Mouse (Mus musculus): ENCODE data around the gene Retreg3. TPM values are rescaled to one million over a fixed set of nuclear protein-coding genes. Genes with fewer than 3 reads are reported as not detected.
A peak's percentile ranks its signal among the peaks of the same experiment; 100 is the strongest.

Gene Retreg3
- total RNA-seq, 2 experiments from 2014 or later = 57.1 to 61.1 TPM

DNA sequence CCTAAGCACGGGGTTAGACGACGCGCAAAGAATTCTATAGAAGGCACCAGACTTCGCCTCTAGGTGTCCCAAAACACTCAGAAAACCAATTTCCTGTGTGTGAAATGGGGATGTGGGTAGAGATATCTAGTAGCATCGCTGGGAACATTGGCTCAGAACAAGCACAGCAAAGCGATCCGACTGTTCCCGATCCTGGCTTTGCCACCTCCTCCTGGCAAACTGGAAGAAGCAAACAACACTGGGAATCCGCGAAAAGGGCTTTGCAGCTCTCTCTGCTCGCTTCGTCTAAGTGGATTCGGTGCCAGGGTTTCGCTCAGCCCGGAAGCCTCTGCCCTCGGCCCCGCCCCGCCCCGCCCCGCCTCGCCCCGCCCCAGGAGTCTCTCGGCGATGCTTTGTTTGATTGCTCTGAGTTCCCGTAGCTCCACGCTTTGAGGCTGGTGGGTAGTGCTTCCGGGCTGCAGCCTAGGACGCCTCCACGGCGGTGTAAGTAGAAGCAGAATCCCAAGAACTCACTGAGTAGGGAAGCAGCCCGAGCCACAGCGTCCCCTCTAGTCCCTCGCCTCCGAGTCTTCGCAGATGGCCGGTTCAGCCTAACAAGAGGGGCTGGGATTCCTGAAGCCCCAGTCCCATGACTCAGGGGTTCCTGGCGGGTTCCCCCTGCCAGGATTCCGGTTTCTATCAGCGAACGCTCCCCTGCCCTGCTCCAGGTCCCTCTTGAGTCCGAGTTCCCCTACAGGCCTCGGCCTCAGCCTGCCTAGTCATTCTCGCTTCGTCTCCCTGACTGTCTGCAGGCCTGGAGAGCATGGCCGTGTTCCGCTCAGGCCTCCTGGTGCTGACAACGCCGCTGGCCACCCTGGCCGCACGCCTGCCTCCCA is 37.2 kb downstream of the Retreg3 start, which contains the start of gene Coasy:
Gene Coasy, plus strand, starts transcription at position 358 of the 875 bp plus-strand sequence.
- DNase-seq (ENCODE audit: low spot score in 2 of 2) = peak; percentile 83 to 93

DNA sequence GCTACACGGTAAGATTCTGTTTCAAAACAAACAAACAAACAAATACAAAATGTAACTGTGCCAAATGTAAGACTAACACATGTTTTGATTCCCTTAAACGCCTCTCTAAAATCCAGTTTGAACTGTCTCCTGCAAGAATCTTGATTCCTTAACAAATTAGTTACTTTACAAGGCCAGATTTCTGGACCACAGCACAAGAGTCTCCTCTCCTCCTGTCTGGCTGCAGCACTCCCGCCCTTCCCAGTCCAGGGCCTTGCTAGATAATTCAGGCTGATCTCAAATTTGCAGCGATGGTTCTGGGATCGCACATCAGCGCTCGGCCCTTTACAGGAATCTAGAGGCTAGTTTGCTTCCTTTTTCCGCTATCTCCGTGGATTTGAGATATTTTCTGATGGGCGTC is 38.0 kb downstream of the Retreg3 start:
- no peak for DNase-seq (ENCODE audit: low spot score in 2 of 2)

DNA sequence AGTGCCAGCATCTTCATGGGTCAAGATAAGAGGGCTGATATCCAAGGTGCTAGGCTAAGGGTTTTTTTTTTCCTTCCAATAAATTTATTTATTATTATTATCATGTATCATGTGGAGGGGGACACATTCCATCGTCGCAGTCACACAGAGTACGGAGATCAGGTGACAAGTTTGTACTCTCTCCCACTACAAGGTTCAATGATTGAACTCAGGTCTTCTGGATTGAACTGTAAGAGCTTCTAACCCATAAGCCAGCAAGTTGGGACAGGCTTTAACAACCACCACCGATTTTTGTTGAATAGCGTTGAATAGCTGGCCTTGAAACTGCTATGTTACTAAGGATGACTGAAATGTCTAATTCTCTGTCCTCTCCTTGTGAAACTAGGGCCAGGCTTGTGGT is 39.3 kb downstream of the Retreg3 start:
- no peak for DNase-seq (ENCODE audit: low spot score in 2 of 2)

DNA sequence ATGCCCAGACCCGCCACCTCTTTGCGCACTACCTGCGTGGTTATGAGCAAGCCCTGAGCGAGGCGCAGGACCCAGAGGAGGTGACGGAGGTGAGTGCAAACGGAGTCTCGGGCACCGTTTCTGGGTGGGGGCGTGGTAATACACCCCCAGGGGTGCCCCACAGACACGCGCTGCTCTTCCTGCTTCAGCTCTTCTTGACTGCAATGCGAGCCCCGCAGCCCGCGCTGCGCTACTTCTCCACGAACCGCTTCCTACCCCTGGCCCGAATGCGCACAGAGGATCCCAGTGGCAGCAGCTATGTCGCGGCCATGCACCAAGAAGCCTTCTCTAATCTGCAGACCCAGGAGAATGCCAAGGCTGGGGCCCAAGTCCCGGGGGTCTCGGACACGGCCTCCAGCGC is 39.9 kb downstream of the Retreg3 start:
- DNase-seq (ENCODE audit: low spot score in 2 of 2) = no peak

DNA sequence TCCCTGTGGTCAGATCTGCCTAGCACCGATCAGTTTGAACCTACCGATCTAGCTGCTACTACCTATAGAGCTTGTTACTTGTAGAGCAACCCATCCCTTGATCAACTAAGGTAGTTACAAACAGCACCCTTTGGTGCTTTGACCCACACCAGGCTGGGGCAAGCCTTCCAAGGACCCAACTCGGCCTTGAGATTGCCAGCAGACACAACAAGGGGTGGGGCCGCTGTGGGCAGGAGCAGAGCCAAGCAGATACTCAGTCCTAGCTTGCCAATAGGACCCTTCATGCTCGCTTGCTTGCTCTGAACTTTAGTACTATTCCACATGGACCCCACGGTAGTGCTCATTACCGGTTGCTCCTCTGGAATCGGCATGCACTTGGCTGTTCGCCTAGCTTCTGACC is 41.6 kb downstream of the Retreg3 start, which contains the start of gene Hsd17b1:
Gene Hsd17b1, plus strand, starts transcription at position 291 of the 400 bp plus-strand sequence.
- DNase-seq (ENCODE audit: low spot score in 2 of 2) = no peak

DNA sequence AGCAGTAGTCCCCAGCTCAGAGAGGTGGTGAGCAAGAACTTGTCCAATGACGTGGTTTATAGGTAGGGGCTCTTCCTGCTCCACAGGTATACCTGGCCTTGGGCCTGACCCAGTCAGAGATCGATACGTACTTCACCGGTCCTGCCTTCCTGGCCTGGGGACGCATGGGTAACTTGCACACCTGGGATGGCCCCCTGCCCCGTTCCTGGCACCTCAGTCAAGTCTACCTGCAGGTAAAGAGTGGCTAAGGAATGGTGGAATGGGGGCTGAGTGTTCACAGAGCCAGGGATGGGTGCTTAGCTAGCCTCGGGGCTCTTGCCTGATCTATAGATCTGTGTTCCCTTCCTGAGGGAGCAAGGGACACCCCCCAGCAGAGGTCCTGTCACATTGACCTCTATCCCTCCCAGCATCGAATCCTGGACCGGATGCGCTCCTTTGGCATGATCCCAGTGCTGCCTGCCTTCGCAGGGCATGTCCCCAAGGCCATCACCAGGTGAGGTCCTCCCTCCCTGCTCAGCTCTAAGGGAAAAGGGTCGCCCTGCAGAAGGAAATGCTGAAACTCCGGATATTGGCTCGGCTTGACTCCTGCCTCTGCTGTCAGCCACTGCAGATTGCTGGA is 47.8 kb downstream of the Retreg3 start:
- no peak for DNase-seq (ENCODE audit: low spot score in 2 of 2)

DNA sequence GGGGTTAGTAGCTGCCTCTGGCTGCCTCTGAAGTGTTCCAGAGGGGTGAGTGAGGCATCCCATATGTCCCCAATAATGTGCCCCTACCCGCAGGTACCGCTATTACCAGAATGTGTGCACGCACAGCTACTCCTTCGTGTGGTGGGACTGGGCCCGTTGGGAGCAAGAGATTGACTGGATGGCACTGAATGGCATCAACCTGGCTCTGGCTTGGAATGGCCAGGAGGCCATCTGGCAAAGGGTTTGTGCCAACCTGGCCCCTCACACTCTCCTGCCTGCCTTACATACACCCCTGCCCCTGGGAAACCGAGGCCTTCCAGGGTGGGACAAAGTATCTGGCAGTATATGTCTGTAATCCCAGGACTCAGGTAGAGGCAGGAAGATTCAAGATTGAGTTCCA is 48.7 kb downstream of the Retreg3 start:
- no peak for DNase-seq (ENCODE audit: low spot score in 2 of 2)

DNA sequence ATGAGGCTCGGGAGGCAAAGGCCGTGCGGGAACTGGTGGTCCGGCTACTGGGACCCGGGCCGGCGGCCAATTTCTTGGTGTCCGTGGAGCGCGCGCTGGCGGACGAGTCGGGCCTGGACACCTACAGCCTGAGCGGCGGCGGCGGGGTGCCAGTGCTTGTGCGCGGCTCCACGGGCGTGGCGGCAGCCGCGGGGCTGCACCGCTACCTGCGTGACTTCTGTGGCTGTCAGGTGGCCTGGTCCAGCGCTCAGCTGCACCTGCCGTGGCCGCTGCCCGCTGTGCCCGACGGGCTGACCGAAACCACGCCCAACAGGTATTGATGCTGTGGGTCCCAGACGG is 49.5 kb downstream of the Retreg3 start:
- DNase-seq (ENCODE audit: low spot score in 2 of 2) = no peak

DNA sequence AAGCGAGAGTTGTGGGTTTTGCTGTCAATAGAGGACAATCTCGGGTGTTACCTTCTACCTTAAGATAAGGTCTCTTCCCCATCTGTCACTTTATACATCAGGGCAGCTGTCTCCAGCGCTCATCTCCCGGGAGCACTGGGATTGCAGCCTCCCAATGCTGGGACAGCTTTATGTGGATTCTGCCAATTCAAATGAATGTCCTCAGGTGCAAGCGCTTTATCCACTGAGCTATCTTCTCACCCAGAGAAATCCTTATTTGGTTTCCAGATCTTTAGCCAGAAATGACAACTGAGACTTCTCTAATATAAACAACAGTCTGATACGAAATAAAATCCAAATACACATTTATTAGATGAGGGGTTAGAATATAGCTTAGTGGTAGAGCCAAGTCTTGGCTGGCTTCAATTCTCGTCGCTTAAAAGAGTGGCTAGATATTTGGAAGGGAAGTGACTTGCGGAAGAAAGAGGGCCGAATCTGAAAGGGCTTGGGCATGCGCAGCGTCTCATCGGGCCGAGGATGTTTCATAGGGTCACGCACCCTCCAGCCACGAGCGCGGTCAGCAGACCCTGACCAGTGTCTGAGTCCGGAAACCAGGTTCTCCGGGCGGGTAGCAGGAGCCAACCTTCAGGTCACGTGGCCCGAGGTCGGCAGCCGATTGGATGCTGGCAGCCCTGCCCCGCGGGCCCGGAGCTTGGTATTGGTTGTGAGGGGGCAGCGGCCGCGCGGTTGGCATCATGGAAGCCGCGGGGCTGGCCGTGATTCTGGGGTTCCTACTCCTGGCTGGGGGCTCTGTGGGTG is 50.1 kb downstream of the Retreg3 start, which contains the start of gene Naglu:
Gene Naglu, plus strand, starts transcription at position 622 of the 798 bp plus-strand sequence.
- peak; percentile 93 to 95 for DNase-seq (ENCODE audit: low spot score in 2 of 2)

DNA sequence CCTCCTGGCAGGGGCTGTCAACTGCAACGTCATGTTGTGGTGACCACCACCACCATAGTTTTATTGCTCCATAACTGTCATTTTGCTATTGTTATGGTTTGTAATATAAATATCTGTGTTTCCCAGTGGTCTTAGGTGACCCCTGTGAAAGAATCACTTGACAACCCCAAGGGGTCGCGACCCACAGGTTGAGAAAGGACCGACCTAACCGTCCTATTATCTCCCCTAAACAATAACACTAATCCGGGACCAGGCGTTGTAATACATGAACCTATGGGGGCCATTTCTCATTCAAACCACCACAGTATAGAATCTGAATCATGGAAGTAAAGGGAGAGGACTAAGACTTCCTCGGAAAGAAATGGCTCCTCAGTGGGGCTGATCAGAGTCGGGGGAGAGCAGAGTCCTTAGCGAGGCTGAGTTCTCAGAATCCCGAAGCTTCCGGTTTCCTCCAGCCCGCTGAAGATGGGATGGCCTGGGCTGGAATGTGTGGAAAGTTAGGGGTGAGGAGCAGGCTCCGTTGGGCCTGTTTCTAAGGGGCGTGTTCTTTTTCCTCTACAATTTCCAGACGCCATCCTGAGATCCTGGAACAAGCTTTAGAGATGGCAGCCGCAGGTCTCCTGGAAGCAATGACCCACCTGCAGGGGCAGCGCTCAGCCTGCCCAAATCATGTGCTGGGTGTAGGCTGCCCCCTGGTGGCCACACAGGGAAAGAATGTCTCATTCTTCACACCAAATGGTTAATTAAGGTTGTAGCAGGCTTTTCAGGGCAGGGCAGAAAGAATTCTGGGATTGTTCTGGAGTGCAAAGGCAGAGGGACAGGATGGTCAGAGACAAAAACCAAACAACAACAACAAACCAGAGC is 52.9 kb downstream of the Retreg3 start:
- peak; percentile 78 to 80 for DNase-seq (ENCODE audit: low spot score in 2 of 2)

DNA sequence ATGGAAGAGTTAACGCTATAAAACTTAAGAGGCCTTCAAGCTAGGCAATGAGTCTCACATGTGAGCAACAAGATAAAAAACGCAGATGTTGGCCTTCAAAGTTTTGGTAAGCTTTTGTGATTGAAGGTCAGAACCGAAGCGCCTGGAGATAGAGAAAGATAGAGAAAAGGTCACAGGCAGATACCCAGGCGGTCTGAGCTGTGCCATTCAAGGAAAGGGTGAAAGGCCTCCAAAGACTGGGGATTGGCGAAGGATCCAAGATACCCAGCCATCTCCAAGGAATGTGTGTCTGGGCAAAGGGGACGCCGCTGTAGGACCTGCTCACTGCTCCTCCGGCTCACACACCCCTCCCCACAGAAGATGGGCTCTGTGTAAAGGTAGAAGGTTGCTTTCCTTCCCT is 54.7 kb downstream of the Retreg3 start:
- no peak for DNase-seq (ENCODE audit: low spot score in 2 of 2)

DNA sequence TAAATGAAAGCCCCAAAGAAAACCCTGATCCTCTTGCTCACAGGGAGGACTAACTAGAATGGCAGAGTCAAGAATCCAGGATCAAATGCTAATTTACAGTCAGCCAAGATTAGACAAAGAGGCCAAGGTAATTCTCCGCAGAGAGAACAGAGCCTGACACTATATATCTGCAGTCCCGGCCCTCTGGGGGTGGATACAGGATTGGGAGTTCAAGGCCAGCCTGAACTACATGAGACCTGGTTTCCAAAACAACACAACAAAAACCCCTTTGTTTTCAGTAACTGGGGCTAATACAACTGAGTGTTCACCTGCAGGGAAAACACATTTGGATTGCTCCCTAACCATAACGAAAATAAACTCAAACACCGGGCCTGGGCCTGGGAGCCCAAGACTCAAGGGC is 55.2 kb downstream of the Retreg3 start:
- no peak for DNase-seq (ENCODE audit: low spot score in 2 of 2)

DNA sequence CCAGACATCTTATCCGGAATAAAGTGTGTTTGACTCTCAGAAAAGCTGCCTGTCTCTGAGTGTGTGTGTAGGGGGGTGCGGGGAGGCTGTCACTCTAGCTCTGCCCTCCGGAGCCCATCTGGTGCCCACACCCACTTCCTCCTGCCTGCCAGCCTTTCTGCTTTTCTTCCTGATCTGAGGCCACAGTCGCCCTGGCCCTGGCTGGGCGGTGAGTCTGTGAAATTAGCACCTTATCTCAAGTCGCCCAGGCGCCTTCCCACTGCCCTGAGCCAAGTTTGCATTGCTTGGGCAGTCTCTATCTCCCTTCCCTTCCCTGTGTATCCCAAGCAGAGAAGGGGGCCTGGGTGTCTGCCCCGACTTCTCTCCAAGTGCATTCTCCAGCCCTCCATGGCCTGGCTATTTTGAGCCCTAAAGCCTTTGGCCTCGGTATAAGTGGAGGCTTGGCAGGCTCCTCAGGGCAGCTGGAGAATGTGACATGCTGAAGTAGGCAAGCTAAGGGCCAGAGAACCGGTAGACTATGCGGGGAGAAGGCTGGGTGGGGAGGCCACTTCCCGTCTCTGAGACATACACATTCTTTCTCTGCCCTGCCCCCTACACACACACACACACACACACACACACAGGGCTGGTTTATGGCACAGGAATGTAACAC is 55.9 kb downstream of the Retreg3 start:
- peak; percentile 58 to 63 for DNase-seq (ENCODE audit: low spot score in 2 of 2)

DNA sequence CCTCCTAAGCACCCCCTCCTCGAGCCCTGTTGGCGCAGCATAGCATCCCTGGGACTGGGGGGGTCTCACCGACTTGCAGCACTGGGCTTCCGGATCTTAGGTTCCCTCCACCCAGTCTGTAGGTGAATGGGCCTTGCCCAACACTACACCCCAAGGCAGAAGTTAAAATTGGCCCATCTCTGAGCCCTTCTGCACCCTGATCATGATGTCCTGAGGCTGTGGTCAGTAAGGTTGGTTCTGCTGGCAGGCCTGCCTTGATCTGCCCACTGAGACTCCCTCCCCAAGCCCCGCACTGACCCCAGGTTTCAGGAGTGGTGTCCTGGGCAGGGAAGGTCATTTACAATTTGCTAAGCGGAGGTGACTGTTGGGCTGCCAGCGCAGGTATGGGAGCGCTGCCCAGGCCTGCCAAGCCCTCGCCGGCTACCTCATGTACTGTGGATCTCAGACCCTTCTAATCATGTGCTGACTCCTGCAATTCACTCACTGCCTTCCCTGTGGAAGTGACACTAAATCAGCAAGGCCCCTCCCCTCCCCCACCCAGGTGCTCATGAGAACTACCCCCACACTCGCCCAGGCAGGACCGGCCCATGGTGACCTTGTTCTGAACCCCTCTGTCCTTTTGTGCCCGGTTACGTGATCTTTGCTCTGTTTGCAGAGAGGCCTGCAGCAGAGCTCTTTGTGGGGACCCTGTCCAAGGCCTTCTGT is 56.6 kb downstream of the Retreg3 start:
- no peak for DNase-seq (ENCODE audit: low spot score in 2 of 2)

DNA sequence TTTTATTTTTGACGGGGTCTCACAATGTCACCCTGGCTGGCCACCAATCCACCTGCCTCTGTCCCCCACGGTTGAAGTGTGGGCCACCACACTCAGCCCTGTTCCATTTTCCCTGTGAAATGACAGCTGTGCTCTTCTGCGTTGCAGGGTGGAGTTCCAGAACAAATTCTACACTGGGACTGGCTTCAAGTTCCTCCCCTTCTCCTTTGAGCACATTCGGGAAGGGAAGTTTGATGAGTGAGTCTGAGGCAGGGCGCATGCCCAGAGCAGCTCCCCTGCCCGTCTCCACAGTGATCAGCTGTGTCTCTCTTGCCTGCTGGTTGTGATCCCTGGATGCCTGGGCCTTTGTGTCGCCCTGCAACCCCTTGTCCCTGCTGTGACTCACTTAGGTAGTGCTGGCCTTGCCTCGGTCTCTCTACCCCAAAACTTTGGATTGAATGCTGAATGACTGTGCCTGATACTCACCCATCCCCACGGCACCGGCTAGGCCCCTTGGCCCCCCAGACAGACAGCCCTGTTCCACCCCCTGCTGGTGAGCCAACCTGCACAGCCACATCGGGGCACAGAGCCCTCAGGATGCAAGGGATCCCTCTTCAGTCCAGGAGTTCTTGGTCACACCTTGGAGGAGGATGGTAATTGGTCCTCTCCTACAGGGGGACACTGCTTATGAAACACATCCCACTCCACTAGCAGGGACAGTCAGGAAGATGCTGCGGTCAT is 57.4 kb downstream of the Retreg3 start:
- peak in 1 of 2 experiments; percentile 59 for DNase-seq (ENCODE audit: low spot score in 2 of 2)

DNA sequence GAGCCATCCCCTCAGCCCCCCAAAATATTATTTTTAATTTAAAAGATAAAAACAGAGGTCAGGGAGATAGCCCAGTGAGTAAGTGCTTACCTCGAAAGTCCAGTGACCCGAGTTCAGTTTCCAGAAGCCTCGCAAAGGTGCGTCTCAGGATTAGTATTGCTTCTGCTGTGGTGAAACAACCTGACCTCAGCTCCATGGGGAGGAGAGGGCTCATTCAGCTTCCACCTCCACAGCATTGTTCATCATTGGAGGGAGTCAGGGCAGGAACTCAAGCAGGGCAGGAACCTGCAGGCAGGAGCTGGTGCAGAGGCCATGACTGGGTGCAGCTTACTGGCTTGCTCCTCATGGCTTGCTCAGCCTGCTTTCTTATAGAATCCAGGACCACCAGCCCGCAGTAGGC is 58.6 kb downstream of the Retreg3 start:
- DNase-seq (ENCODE audit: low spot score in 2 of 2) = no peak

DNA sequence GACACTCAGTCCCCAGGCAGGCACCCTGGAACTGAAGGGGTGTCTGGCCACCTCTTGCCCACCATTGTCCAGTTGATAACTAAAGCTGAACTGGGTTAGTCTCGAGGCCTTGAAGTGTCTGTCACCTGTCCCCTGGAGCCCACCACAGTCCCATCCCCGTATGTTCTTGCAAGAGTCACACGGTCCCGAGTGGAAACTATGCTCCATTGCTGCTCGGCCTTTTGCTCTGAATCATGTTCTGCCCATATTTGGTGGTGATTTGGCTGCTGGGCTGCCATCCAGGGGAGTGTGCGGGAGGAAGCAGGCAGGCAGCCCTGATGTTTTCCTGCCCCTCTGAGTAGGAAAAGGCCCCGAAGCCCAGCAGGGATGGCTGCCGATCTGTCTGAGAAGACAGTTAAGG is 59.6 kb downstream of the Retreg3 start:
- peak in 1 of 2 experiments; percentile 67 for DNase-seq (ENCODE audit: low spot score in 2 of 2)

DNA sequence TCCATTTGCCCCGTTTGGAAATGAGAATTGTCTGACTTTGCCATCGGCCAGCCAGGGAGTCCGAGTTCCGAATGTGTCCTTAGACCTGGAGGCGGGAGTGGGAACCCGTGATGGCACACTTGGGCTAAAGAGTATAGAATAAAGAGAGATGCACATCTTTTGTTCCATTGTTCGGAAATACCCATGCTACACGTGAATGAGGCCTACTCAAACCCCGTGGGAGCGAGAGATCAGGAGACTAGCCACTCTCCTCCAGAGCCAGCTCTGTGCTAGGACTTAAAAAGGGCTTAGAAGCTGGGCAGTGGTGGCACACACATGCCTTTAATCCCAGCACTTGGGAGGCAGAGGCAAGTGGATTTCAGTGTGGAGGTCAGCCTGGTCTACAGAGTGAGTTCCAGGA is 60.2 kb downstream of the Retreg3 start:
- no peak for DNase-seq (ENCODE audit: low spot score in 2 of 2)

DNA sequence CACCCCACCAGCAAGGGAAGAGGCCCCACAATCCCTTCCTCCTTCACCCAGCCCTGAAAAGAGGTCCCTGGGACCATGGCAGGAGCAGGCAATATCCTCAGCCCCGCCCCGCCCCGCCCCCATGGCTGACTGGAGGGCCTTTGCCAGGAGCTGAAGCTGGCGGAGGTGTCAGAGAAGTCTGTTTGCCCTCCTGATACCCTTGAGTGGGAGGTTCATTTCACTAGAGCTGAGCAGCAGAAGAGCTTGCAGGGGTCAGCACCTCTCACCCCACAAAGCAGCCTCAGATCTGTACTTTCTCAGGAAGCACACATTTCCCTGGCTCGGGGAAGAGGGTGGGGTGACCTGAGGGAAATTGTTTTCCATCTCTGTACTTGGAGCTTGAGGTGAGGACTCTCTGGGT is 61.0 kb downstream of the Retreg3 start:
- DNase-seq (ENCODE audit: low spot score in 2 of 2) = no peak

All from layer of hippocampus, postnatal 14 days (tissue).